Mouse (Mus musculus) urinary bladder, postnatal 36 days (tissue): ENCODE data around the gene Tmem132c.
"Not testable (repeated sequence)": the region's sequence is repeated elsewhere in the genome, so short reads cannot be mapped to it uniquely, and the experiment has no call there.

Experiments
- DNase-seq, 2 experiments: peaks; one replicate each; pipeline ENCODE4 v3.0.0; 2022; ENCODE audit warnings: low spot score in 2 of 2, mixed read lengths in 1 of 2

Tmem132c gene

DNA sequence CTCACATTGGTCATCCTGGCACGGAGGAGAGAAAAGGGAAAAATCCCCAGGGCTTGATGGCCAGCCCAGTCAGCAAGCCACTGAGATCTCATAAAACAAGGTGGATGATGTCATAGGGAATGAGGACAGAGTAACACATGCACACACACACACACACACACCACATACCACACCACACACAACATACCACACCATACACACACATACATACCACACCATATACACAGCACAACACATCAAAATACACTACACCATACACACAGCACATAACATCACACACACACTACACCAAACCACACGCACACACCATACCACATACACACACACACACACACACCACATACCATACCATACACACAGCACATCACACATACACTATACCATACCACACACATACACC lies 104.8 kb downstream of the Tmem132c start:
- DNase-seq = no peak

DNA sequence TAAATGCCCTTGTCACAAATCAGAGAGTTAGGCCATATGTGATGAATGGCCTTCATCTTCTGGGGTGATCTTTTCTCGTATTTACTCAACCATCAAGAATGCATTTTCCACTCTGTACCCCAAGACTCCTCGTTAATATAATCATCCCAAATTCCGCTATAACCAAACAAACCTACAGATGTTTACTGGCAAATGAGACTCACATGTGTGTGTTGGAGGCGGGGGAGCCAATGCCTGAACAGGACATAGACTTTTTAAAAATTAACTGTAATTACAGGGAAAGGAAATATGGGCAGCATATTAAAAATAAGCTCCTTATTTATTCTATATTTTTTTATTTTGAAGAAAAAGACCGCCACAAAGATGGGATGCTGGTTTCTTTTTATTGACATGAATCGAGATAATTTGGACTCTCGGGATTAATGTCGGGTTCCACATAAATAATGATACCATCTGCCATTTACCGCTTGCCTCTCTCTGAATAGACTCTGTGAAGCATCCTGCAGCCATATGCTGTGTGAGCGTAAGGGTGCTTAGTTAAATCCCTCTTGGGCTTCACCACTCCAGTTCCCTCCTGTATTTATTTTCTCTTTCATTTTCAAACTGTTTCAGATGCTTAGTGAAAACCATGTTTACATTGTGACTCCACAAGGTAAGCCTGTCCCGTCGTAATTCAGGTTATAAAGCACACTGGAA lies 105.6 kb downstream of the Tmem132c start:
- DNase-seq = no peak

DNA sequence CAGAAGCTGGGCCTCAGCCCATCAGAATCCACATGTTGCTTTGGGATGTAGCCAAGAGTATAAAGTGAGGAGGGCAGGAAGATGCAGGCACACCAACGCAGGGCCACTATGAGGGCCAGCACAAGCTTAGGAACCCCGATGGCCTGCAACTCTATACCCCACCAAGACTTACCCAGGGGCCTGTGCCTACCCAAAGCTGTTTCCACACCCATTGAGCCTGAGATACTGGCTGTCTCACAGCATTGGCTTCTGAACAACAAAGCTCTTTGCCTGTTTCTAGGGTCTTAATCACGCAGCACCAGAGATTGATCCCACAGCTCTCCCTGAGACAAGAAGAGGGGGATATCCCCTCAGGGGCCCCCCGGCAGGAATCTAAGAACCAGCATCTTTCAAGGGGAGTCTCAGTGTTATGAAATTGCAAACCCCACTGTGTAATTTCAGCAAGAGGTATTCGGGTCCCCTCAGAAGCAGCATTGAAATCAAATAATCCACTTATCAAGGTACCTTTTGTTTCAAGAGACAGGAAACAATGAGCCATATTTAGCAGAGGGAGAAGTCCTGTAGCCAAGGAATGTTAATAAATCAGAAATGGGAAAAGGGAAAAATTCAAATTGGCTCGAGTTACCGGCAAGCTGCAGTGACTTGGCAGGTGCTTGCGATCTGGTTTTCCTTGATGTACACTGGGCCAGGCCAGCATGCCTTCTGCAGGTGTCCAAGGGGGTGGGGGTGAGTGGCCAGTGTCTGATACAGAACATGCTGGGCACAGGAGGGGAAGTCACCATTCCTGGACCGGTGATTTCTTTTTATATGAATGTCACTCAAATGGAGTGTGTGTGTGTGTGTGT lies 107.8 kb downstream of the Tmem132c start:
- no peak for DNase-seq

DNA sequence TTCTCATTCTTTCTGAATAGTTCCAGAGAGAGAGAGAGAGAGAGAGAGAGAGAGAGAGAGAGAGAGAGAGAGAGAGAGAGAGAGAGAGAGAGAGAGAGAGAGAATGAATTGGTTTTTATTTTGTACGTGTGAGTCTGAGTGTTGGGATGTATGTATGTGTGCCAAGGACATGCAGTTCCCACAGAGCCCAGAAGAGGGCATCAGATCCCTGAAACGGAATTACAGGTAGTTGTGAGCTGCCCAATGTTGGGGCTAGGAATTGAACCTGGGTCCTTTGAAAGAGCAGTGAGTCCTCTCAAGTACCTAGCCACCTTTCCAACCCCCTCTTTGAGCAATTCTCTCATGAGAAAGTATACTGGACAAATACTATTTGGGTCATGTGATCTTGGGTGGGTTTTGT lies 111.4 kb downstream of the Tmem132c start:
- DNase-seq = no peak

DNA sequence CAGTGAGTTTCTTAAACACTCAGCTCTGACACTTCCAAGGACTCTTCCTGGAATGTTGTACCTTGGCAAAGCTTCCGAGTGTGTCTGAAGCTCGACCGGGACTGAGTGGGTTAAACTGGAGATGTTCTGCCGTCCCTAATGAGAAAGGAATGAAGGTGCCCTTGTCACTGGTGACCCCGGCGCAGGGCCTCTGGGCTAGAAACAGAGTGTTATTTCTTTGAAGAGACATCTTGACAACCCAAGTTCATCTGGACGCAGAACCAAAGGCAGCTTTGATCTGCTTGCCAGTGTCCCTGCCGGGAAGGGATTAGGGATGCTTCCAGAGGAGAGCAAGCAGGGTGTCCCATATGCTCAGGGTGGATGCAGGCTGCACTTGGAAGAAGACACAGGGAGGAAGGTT lies 114.2 kb downstream of the Tmem132c start:
- DNase-seq = no peak

GRCm38 (mm10) chr5:127357878-127358277 lies 116.3 kb downstream of the Tmem132c start:
- not testable (repeated sequence) for DNase-seq

DNA sequence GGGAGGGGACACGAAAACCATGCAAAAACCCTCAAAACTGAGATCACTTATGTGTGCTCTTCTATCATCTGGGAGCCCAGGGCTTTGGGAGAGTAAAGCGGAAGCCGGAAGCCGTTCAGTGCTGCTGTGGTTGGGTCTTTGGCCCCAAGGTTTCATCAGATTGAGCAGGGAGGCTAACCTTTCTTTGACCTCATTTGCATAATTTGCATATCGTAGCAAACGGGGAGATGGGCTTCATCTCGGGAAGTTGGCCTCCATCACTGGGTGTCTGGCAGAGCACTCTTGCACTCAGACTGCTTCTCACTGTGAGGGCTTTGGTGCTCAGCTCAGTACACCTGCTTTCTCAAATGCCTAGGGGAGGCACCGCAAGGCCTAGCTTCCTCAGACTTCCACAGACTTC lies 119.5 kb downstream of the Tmem132c start:
- DNase-seq = no peak

GRCm38 (mm10) chr5:127365061-127365460 lies 123.5 kb downstream of the Tmem132c start:
- DNase-seq = no peak

DNA sequence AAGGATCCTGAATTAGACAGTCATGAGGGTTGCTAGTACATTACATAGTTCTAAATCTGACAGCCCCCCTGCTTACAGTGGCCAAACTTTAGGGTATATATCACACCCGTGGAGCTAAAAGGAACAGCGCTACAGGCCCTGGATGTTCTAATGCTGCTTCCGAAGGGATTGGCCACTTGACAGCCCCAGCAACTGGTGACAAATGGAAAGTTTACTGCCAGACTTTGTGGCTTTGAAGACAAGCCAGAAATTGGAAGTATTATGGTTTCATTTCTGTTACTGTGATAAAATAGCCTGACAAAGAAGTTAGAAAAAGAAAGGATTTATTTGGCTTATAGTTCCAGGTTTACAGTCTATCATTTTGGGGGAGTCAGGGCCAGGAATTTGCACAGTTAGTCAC lies 126.6 kb downstream of the Tmem132c start:
- DNase-seq = no peak

DNA sequence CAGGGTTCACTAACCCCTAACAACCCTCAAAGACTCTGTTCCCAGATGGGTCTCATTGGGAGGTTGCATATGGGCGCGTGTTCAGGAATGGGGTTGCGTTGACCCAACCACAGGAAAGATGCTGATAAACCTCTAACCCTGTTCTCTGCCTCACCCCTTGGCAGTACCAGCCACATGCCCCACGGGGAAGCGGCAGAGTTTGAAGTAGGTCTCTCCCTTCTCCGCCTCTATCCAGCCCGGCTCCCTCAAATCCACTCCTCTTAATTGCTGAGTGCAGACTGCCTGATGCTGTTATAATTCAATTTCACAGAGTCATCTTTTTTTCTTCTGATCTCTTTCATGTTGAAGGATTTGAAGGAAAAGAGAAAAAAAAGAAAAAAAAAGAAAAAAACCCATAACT lies 128.2 kb downstream of the Tmem132c start:
- DNase-seq = no peak

DNA sequence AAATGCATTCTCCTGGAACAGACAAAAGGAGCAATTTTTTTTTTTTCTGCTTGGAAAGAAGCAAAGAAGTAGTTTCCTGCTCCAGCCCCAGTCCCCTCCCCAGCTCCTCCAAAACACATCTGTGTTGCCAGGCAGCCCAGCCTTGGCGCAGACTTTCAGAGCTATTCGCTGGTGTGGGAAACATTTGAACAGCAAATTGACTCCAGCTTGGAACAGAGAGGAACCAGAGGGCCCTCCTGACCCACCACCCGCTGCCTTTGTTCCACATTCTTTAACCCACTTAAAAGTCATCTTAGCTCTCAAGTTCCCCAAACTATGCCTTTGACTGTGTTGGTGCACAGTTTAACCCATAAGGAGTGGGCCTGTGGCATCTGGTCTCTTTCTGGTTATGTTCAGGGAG lies 128.9 kb downstream of the Tmem132c start:
- DNase-seq = peak in 1 of 2 experiments; percentile 10

GRCm38 (mm10) chr5:127374251-127374650 lies 132.6 kb downstream of the Tmem132c start:
- DNase-seq = peak; percentile 1 to 2

GRCm38 (mm10) chr5:127375654-127376053 lies 134.0 kb downstream of the Tmem132c start:
- DNase-seq = no peak

- no peak for DNase-seq
Observed at GRCm38 (mm10) chr5:127378521-127378920, 136.9 kb downstream of the Tmem132c start.

DNA sequence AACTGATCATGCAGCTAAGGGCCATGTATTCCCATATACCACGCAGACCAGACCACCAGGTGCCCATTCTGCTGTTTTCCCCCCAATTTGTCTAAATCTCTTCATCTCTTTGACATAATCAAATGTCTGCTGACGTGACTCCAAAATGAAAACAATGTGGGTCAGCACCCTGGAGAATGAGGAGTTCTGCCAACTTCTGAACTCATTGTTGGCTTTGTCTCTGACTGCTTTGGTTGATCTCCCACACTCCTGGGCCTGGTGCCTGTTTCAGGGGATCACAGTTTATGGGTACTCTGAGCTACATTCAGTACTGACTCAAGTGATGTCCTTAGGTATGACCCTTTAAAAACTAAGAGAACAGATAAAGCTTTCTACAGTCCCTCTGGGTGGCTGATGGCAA lies 137.7 kb downstream of the Tmem132c start:
- DNase-seq = no peak

DNA sequence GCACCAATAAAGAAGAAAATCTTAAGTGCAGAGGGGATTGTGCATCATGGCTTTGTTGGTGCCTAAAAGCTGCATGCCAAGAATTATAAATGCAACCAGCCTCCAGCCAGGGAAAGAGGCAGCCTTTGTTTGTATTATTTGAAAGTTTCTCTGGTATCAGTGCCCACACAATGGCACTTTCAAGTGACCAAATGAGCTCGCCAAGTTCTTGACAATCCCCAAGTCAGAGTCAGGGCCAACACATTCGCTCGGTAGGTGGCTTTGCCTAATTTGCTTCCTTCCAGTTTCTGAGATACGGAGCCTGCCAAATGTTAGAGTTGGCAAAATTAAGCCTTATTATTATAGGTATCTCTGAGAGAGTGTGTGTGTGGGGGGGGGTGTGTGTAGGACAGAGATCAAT lies 139.6 kb downstream of the Tmem132c start:
- DNase-seq = no peak

DNA sequence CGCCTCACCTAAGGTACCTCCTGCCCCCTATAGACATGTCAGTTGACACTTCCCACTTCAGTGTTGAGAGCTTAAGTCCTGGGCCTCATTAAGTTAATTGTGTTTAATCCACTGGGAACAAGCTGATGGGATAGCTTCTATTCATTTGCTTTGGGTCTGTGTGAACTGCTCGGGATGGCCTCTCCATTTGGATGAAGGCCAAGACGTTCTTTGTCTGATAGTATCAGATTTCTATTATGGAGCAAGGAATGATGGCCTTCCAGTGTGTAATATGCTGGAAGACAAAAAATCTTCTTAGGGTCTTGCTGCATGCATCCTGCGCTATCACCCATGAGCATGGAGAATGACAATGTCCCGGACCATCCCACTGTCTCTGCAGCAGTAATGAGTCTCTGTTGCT lies 141.0 kb downstream of the Tmem132c start:
- no peak for DNase-seq

DNA sequence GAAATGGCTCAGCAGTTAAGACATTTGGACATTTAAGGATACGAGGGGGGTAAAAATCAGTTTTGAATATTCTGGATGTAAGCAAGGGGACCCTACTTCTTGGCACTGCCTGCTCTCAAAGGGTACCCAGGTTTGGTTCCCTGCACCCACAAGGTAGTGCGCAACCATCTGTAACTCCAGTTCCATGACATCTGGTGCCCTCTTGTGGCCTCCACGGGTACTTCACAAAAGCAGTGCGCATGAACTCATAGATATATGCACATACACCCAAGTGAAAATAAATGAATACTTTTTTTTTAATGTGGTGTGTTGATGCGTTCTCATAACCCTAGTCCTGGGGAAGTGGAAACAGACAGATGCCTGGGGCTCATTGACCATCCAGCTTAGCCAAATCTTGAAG lies 149.6 kb downstream of the Tmem132c start:
- DNase-seq = no peak

DNA sequence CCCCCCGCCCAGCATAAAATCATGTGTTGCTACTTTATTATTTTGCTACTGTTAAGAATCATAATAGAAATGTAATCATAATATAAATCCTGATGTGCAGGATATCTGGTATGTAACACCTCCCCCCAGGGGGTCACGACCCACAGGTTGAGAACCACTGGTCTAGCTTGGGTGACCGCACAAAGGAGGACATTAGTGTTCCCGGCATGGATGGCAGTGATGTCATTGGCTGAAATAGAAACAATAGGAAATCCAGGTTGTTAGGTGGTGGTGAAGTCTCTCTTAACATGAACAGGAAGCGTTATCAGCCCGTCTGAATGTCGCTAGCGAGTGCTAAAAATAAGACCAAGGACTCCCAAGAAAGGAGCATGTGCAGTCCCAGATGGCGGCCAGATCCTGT lies 155.3 kb downstream of the Tmem132c start:
- no peak for DNase-seq

DNA sequence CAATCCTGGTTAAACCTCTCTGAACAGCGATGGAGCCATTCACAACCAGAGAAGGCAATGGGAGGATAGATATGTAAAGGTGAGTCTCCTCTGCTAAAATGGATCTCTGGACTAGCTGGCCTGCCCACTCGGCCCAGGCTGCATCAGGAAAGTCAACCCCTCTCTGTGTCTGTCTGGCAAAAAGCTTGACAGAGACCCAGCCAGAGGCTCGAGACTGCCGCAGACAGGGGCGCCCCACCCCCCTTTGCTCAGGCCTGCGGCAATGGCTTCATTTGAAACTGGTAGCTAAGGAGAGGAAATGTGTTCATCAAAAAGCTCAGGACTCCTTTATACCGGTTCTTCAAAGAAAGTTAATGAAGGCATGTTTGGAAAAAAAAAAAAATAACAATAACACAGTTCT lies 156.4 kb downstream of the Tmem132c start:
- DNase-seq = no peak

GRCm38 (mm10) chr5:127405391-127406000 lies 163.9 kb downstream of the Tmem132c start:
- peak in 1 of 2 experiments; percentile 31 for DNase-seq

DNA sequence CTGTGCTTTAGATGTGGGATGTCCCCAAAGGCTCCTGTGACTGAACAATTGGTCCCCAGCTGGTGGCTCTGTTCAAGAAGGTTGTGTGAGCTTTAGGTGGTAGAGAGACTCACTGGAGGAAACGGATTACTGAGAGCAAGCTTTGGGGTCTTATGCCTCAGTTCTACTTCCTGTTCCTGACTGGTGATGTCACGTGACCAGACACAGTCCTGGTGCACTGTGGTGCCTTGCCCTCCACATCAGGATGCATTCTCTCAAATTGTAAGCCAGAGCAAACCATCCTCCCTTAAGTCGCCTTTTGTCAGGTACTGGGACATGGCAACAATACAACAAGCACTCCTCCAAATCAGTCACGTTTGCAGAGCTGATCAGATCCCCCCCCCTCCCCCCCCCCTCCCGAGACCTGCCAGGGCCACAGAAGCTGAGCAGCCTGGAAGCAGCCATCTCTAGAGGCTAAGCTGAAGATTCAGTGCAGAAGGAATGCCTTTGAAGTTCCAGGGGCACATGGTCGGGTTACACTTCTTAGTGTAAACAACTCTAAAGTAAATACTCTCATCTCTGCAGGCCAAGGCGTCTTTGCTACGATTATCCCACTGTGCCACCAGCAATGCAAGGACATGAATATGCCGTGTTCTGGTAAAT lies 164.5 kb downstream of the Tmem132c start:
- no peak for DNase-seq
